In the genomic region with DNA sequence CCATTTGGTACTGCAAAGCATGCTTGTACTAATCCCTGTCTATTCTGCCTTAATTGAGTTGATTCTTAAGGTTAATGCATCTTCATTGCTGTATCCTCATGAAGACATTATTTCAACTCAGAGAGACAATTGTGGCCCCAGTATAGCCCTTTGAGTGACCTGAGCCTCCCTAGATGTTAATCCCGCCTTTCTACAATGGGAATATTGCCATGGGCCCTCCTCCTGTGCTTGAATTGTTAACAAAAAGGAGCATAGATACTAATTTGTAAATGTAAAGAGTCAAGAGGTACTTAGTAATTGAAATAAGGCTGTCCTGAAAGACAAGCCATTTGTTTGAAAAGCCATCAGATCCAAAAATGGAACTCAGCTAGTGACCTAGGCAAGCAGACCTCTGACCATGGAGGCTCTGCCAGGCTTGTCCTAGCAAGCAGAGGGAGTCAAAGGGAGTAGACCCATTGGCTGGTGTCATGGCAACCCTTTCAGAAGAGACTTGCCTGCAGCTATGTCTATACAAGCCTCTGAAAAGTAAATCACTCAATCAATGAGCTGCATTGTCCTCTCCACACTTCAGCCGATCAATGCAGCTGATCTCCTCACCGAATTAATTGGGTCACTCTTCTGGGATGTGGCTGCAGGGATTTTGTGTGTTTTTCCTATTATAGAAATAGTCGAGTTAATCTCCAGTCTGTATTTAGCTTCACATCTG, we compare ENCODE assay signal across 15 mouse cellular contexts.
DNase-seq lines count a peak whose midpoint lies in the region; ATAC-seq and TF ChIP-seq lines count a peak whose summit lies in the region.
"Had no signal": no experiment of that assay in that cellular context is flagged by ENCODE, and none has a peak within 500 bp of the region (broad histone marks: within the 10 kb centered on the region; RNA-seq: fewer than 3 reads in every experiment).

No protein-coding gene starts in this region.

- TF ChIP-seq POLR2A in brain, embryonic 14.5 days (IDR thresholded peaks at IDR 0.05; ENCODE audit: borderline replicate concordance, extremely low read depth, insufficient read depth, insufficient read length, poor library complexity, severe bottlenecking) = no peak

- WGBS in embryonic facial prominence, embryonic 10.5 days = 17% methylated on average over 4 of the region's 4 CpGs
- 8% methylated on average over 4 of the region's 4 CpGs for WGBS in hindbrain, embryonic 15.5 days
- 15% methylated on average over 4 of the region's 4 CpGs for WGBS in midbrain, postnatal 0 days
- 62% methylated on average over 4 of the region's 4 CpGs for WGBS in intestine, postnatal 0 days

- H3K4me2 ChIP-seq in hindbrain, embryonic 15.5 days = no peak overlapping the region
- no peak overlapping the region for H3K4me2 ChIP-seq in midbrain, postnatal 0 days (ENCODE audit: low read depth, low read length, poor library complexity, severe bottlenecking)
- no peak overlapping the region for H3K4me2 ChIP-seq in intestine, postnatal 0 days (replicated peaks; ENCODE audit: low read depth)
- H3K4me2 ChIP-seq: limb, embryonic 13.5 days had no signal

- no peak overlapping the region for H3K4me3 ChIP-seq in embryonic facial prominence, embryonic 10.5 days
- no peak overlapping the region for H3K4me3 ChIP-seq in hindbrain, embryonic 15.5 days
- H3K4me3 ChIP-seq in midbrain, postnatal 0 days (ENCODE audit: low read depth, low read length) = no peak overlapping the region
- no peak overlapping the region for H3K4me3 ChIP-seq in intestine, postnatal 0 days (ENCODE audit: low read depth, low read length)
- H3K4me3 ChIP-seq: limb, embryonic 13.5 days had no signal

- no peak overlapping the region for H3K27ac ChIP-seq in embryonic facial prominence, embryonic 10.5 days (replicated peaks)
- H3K27ac ChIP-seq in hindbrain, embryonic 15.5 days (replicated peaks) = no peak overlapping the region
- H3K27ac ChIP-seq in midbrain, postnatal 0 days (ENCODE audit: low read depth, low read length) = no peak overlapping the region
- no peak overlapping the region for H3K27ac ChIP-seq in intestine, postnatal 0 days (ENCODE audit: low read depth, low read length)
- H3K27ac ChIP-seq: limb, embryonic 13.5 days had no signal

- no peaks in the 10 kb centered on the region for H3K9me3 ChIP-seq in embryonic facial prominence, embryonic 10.5 days
- H3K9me3 ChIP-seq in hindbrain, embryonic 15.5 days = no peaks in the 10 kb centered on the region
- no peaks in the 10 kb centered on the region for H3K9me3 ChIP-seq in midbrain, postnatal 0 days (ENCODE audit: low read length)
- no peaks in the 10 kb centered on the region for H3K9me3 ChIP-seq in intestine, postnatal 0 days (ENCODE audit: control insufficient read depth)
- H3K9me3 ChIP-seq: limb, embryonic 13.5 days had no signal

- H3K27me3 ChIP-seq in embryonic facial prominence, embryonic 10.5 days (replicated peaks; ENCODE audit: low read depth, poor library complexity, severe bottlenecking) = peaks cover 66% of the 10 kb centered on the region
- H3K27me3 ChIP-seq in hindbrain, embryonic 15.5 days = no peaks in the 10 kb centered on the region
- H3K27me3 ChIP-seq in midbrain, postnatal 0 days (ENCODE audit: insufficient read depth, low read length) = peaks cover 7% of the 10 kb centered on the region
- H3K27me3 ChIP-seq in intestine, postnatal 0 days (replicated peaks; ENCODE audit: control insufficient read depth, insufficient read depth, low read length) = no peaks in the 10 kb centered on the region
- H3K27me3 ChIP-seq: limb, embryonic 13.5 days had no signal

- ATAC-seq in hindbrain, embryonic 15.5 days (ENCODE audit: low FRiP score, low read depth) = peak; percentile 65
- 0 out of 2 replicates have a peak, but pooled peaks have one; percentile 41 for ATAC-seq in midbrain, postnatal 0 days (ENCODE audit: low FRiP score)
- ATAC-seq in intestine, postnatal 0 days = no peak
- no peak for ATAC-seq in megakaryocyte progenitor cell, adult 5-6 weeks (replicated peaks; ENCODE audit: poor library complexity)

- TF ChIP-seq CTCF in brain, embryonic 14.5 days (IDR thresholded peaks at IDR 0.05; ENCODE audit: borderline replicate concordance, extremely low read depth, insufficient read depth, insufficient read length) = no peak
- no peak for TF ChIP-seq CTCF in midbrain, postnatal 0 days (IDR thresholded peaks at IDR 0.05)
- TF ChIP-seq CTCF in intestine, postnatal 0 days (IDR thresholded peaks at IDR 0.05; ENCODE audit: low read depth) = no peak

- peaks cover 11% of the 10 kb centered on the region for H3K4me1 ChIP-seq in embryonic facial prominence, embryonic 10.5 days
- H3K4me1 ChIP-seq in hindbrain, embryonic 15.5 days (replicated peaks) = 0 out of 2 replicates have a peak, but pooled peaks cover 8% of the 10 kb centered on the region
- no peaks in the 10 kb centered on the region for H3K4me1 ChIP-seq in midbrain, postnatal 0 days (ENCODE audit: insufficient read depth, low read length)
- H3K4me1 ChIP-seq in intestine, postnatal 0 days (replicated peaks; ENCODE audit: control insufficient read depth, insufficient read depth, low read length) = no peaks in the 10 kb centered on the region
- H3K4me1 ChIP-seq: limb, embryonic 13.5 days had no signal

- peak; percentile 74 for DNase-seq in brain, embryonic 14.5 days (ENCODE audit: low read depth)
- peak; percentile 56 for DNase-seq in embryonic facial prominence, embryonic 10.5 days (ENCODE audit: low spot score)
- DNase-seq in midbrain, postnatal 0 days (ENCODE audit: low spot score) = no peak
- DNase-seq in cerebellum, adult 9-10 months = no peak
- no peak for DNase-seq in adrenal gland, postnatal 10 days
- DNase-seq: cerebellum, adult 8-10 months; gastrocnemius, postnatal 14 days; kidney, postnatal 14 days; layer of hippocampus, postnatal 36 days; lung, adult 18-20 months; right cerebral cortex, postnatal 25 days had no signal

- H3K36me3 ChIP-seq in embryonic facial prominence, embryonic 10.5 days (replicated peaks) = no peaks in the 10 kb centered on the region
- H3K36me3 ChIP-seq in hindbrain, embryonic 15.5 days = no peaks in the 10 kb centered on the region
- no peaks in the 10 kb centered on the region for H3K36me3 ChIP-seq in midbrain, postnatal 0 days (ENCODE audit: insufficient read depth, low read length)
- H3K36me3 ChIP-seq in intestine, postnatal 0 days (ENCODE audit: control insufficient read depth, insufficient read depth) = no peaks in the 10 kb centered on the region
- H3K36me3 ChIP-seq: limb, embryonic 13.5 days had no signal

- H3K9ac ChIP-seq in hindbrain, embryonic 15.5 days = no peak overlapping the region
- H3K9ac ChIP-seq in midbrain, postnatal 0 days (replicated peaks; ENCODE audit: low read length, poor library complexity, severe bottlenecking) = no peak overlapping the region
- no peak overlapping the region for H3K9ac ChIP-seq in intestine, postnatal 0 days (ENCODE audit: low read depth, low read length)
- H3K9ac ChIP-seq: limb, embryonic 13.5 days had no signal

Comparison
In these comparisons a context has a peak if more than half of its experiments do, and no peak if none do; other contexts are left out.
1. DNase-seq: peak in brain, embryonic 14.5 days (single experiment) and embryonic facial prominence, embryonic 10.5 days (single experiment); none in midbrain, postnatal 0 days (single experiment), cerebellum, adult 9-10 months (single experiment) and adrenal gland, postnatal 10 days (single experiment).
2. ATAC-seq: peak in hindbrain, embryonic 15.5 days (single experiment) and midbrain, postnatal 0 days (single experiment); none in intestine, postnatal 0 days (single experiment) and megakaryocyte progenitor cell, adult 5-6 weeks (single experiment).